21 mouse cellular contexts compared by ENCODE assay signal in genomic region chr15:95473976-95474375, GRCm38 (mm10). TPM values are rescaled to one million over a fixed set of nuclear protein-coding genes. Genes with fewer than 3 reads are reported as not detected.
DNase-seq lines count a peak whose midpoint lies in the region; ATAC-seq lines count a peak whose summit lies in the region.
"Had no signal": no experiment of that assay in that cellular context is flagged by ENCODE, and none has a peak within 500 bp of the region (broad histone marks: within the 10 kb centered on the region; RNA-seq: fewer than 3 reads in every experiment).

No protein-coding gene starts in this region.

- no peak overlapping the region for H3K9ac ChIP-seq in hindbrain, embryonic 13.5 days
- H3K9ac ChIP-seq: embryonic facial prominence, embryonic 13.5 days; forebrain, embryonic 12.5 days; heart, embryonic 12.5 days; hindbrain, embryonic 15.5 days had no signal

- H3K4me3 ChIP-seq in hindbrain, embryonic 13.5 days: no peak overlapping the region
- H3K4me3 ChIP-seq: embryonic facial prominence, embryonic 13.5 days; forebrain, embryonic 12.5 days; gastrocnemius, adult 2 months; heart, embryonic 12.5 days; hindbrain, embryonic 10.5 days; hindbrain, embryonic 15.5 days had no signal

- WGBS in hindbrain, embryonic 13.5 days: 93% methylated on average over 6 of the region's 6 CpGs

- no peaks in the 10 kb centered on the region for H3K9me3 ChIP-seq in hindbrain, embryonic 13.5 days
- H3K9me3 ChIP-seq: embryonic facial prominence, embryonic 13.5 days; forebrain, embryonic 12.5 days; heart, embryonic 12.5 days; hindbrain, embryonic 10.5 days; hindbrain, embryonic 15.5 days had no signal

- H3K36me3 ChIP-seq in hindbrain, embryonic 13.5 days: peaks cover 19% of the 10 kb centered on the region
- H3K36me3 ChIP-seq: embryonic facial prominence, embryonic 13.5 days; heart, embryonic 12.5 days had no signal

- no peak overlapping the region for H3K4me2 ChIP-seq in hindbrain, embryonic 13.5 days
- H3K4me2 ChIP-seq: embryonic facial prominence, embryonic 13.5 days; forebrain, embryonic 12.5 days; heart, embryonic 12.5 days; hindbrain, embryonic 15.5 days had no signal

- H3K27me3 ChIP-seq in hindbrain, embryonic 13.5 days: no peaks in the 10 kb centered on the region
- H3K27me3 ChIP-seq: embryonic facial prominence, embryonic 13.5 days; forebrain, embryonic 12.5 days; heart, embryonic 12.5 days; hindbrain, embryonic 15.5 days had no signal

- no peak for DNase-seq in frontal cortex, postnatal 10 days (ENCODE audit: low spot score in 2 of 2)
- DNase-seq in layer of hippocampus, adult 9-11 months: peak; percentile 51
- no peak for DNase-seq in layer of hippocampus, adult 8-10 months (ENCODE audit: low spot score in 2 of 2)
- DNase-seq in right cerebral cortex, adult 18-20 months: peak; percentile 47
- no peak for DNase-seq in right cerebral cortex, postnatal 25 days
- DNase-seq: adrenal gland, postnatal 10 days; cerebellum, adult 11-12 months; cerebellum, adult 9-10 months; cerebellum, postnatal 25 days; gastrocnemius, adult 2 months; gastrocnemius, postnatal 25 days had no signal

- ATAC-seq in frontal cortex, adult (ENCODE audit: low TSS enrichment): peak; percentile 92
- no peak for ATAC-seq in hindbrain, embryonic 13.5 days (ENCODE audit: low FRiP score)

- 0 out of 2 replicates have a peak, but pooled peaks cover 3% of the 10 kb centered on the region for H3K4me1 ChIP-seq in hindbrain, embryonic 13.5 days (replicated peaks)
- H3K4me1 ChIP-seq: embryonic facial prominence, embryonic 13.5 days; heart, embryonic 12.5 days had no signal

- no peak overlapping the region for H3K27ac ChIP-seq in hindbrain, embryonic 13.5 days
- H3K27ac ChIP-seq: embryonic facial prominence, embryonic 13.5 days; forebrain, embryonic 12.5 days; gastrocnemius, adult 2 months; hindbrain, embryonic 10.5 days; hindbrain, embryonic 15.5 days had no signal

RNA-seq across cellular contexts. Expression of gene Nell2, which starts 54.4 kb away (rescaled TPM):
- total RNA-seq in layer of hippocampus, adult 8-10 months (2022): 100 to 1,000 TPM; 657 to 707 (median 664) TPM
- 171 and 185 TPM in 2 replicates for polyA plus RNA-seq in hindbrain, embryonic 13.5 days (2015; fragmentation: Nextera tagmentation; extraction: Ambion mirVana)
- total RNA-seq: granulocyte monocyte progenitor cell, adult 5-6 weeks; heart, postnatal 25 days; MEL had no signal

Comparison
In these comparisons a context has a peak if more than half of its experiments do, and no peak if none do; other contexts are left out.
1. DNase-seq: peak in layer of hippocampus, adult 9-11 months (single experiment) and right cerebral cortex, adult 18-20 months (single experiment); none in frontal cortex, postnatal 10 days (0 of 2), layer of hippocampus, adult 8-10 months (0 of 2) and right cerebral cortex, postnatal 25 days (single experiment).